Mouse (Mus musculus): ENCODE data around the gene Usp53. TPM values are rescaled to one million over a fixed set of nuclear protein-coding genes. Genes with fewer than 3 reads are reported as not detected.
"Not testable (repeated sequence)": the region's sequence is repeated elsewhere in the genome, so short reads cannot be mapped to it uniquely, and the experiment has no call there.

Usp53 gene
- polyA plus RNA-seq, 1 experiment from 2014 or later = 6.9 TPM

GRCm38 (mm10) chr3:122950129-122950528 is 34.2 kb downstream of the Usp53 start:
- no peak for DNase-seq (ENCODE audit: low spot score)

DNA sequence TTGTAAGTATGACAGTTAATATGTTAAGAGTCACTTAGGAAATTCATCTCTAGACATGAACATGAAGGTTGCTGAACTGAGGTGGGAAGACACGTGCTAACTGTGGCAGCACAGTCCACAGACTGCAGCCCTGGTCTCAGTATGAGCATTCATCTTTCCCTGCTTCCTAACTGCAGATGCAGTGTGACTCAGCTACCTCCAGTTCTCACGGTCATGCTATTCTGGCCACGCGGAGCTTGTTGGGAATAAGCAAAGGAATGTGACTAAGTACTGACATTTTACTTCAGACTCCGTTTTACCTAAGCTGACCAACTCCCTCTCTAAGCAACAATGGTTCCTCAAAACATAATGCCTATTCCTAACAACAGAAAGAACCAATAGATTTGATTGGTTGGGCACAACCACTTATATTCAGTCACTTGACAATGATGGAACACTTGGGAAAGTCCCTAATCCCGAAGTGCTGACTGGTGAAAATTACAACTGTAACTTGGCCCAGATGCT is 40.9 kb downstream of the Usp53 start:
- no peak for DNase-seq (ENCODE audit: low spot score)

- peak; percentile 56 for DNase-seq (ENCODE audit: low spot score)
Measured at GRCm38 (mm10) chr3:122939215-122939614, 45.1 kb downstream of the Usp53 start.

GRCm38 (mm10) chr3:122937176-122937575 is 47.1 kb downstream of the Usp53 start:
- not testable (repeated sequence) for DNase-seq (ENCODE audit: low spot score)

DNA sequence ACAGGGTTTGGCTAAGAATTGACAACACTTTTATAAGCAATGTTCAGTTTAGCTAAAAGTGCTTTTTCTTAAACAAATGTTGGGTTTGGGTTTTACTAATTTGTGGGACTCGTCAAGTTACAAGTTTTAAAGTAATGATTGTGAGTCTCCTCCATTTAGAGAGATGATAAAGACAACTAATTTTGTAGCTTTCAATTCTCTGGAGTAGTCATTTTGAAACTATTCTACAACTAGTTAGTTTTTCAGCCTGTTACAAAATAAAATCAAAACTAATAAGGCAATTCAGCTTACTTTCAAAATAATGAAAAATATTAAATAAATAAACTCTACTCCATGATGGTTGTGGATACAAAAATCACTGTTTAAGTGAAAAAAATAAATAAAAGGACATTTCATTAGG is 51.8 kb downstream of the Usp53 start:
- DNase-seq (ENCODE audit: low spot score) = no peak

DNA sequence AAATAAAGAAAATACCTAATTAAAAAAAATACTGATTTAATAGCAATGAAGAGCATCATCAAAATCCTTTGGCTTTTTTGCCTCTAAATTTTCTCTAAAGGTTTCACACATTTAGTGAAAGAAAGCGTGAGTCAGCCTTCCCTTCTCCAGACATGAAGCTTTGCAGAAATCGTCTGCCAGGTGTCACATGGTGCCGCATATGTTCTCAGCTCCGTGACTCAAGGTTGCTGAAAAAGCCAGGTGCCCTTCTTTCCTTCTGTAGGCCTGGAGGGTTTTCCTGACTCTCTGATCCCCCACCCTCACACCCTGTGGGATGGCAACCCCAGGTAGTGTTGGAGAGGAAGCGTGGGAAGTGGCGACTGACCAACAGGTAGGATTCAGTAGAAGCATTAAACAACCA is 54.6 kb downstream of the Usp53 start:
- no peak for DNase-seq (ENCODE audit: low spot score)

DNA sequence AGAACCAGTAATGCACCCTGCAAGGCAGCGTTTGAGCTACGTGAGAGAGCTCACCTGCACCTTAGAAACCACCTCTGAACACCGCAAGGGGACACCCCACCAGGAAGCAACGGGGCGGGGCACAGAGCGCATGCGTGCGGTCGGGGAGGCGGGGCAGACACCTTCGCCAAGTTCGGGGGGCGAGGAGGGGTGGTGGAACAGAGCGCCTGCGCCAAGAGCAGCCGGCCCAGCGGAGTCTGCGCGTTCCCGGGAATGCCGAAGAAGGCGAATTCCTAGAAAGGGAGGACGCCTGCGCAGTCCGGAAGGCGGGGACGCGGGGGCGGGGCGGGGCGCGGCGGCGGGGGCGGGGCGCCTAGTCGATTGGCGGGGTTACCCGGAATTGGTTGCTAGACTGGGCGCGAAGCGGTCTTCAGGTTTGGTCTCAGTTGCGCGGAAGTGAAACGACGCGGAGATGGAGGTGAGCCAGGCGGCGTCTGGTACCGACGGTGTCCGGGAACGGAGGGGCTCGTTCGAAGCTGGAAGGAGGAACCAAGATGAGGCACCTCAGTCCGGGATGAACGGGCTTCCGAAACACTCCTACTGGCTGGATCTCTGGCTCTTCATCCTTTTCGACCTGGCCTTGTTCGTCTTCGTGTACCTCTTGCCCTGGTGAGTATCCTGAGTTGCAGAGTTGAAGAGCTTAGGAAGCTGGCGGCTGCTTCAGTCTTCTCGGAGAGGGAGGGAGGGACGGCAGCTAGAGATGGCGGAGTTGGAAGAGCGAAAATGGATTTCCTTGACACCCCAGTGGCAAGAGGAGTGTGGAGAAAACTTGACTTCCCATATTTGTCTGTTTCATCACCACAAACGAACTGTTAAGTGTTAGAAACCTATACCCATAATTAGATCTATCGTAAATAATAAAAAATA is 60.0 kb downstream of the Usp53 start, which contains the start of gene 1810037I17Rik:
TSS of gene 1810037I17Rik (plus strand) at position 195 of the 906 bp plus-strand sequence.
- peak; percentile 95 for DNase-seq (ENCODE audit: low spot score)

- no peak for DNase-seq (ENCODE audit: low spot score)
Measured at GRCm38 (mm10) chr3:122923147-122923546, 61.2 kb downstream of the Usp53 start.

- DNase-seq (ENCODE audit: low spot score) = no peak
Measured at GRCm38 (mm10) chr3:122921676-122922527, 62.4 kb downstream of the Usp53 start.

DNA sequence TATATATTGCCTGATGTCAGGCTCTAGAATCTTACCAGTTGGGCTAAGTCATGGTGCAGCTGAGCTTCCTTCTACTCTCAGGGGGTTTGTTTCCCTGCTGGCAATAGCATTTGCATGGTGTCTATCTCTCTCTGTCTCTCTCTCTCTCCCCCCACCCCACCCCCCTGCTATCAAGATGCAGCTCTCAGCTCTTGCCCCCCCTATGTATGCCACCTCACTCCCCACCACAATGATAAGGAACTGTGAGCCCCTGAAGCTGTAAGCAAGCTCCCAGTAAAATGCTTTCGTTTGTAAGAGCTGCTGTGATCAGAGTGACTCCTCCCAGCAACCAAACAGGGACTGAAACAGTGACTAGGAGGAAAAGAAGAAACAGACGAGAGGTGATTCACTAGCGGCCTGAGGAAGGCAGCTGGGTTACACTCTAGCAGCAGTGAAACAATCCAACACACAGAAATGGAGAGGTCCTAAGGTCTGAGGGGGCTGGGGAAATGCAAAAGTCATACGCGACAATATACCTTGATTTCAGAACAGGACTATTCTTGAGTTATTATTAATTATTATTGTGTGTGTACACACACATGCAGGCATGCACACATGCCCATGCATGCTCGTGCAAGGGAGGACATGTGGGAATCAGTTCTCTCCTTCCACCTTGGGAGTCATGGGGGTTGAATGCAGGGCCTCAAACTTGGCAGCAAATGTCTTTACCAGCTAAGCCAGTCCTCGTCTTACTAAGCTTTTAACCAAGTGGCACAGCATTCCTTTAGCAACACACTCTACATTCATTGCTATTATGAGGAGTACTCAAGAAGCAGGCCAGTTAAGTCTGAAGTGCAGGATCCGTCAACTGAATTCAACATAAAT is 63.5 kb downstream of the Usp53 start:
- no peak for DNase-seq (ENCODE audit: low spot score)

DNA sequence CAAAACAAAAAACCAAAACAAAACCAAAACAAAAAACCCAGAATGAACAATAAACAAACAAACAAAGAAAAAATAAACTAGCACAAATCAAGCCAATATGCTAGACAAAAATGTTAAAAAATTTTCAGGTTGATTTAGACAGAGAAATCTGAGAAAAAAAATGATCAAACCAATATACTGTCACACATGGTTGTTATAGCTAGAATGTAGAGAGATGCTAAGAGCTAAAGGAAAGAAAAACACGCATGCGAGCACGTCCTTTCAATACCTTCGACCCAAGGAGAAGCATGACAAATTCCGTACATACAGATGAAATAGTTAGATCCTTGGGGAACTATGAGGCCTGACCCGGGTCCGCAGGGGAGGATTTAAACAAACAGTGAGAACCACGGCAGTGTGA is 65.0 kb downstream of the Usp53 start, which contains the start of gene Gm10959:
TSS of gene Gm10959 (minus strand) at position 101 of the 400 bp plus-strand sequence.
- no peak for DNase-seq (ENCODE audit: low spot score)

- DNase-seq (ENCODE audit: low spot score) = no peak
Measured at GRCm38 (mm10) chr3:122918672-122919071, 65.6 kb downstream of the Usp53 start.

DNA sequence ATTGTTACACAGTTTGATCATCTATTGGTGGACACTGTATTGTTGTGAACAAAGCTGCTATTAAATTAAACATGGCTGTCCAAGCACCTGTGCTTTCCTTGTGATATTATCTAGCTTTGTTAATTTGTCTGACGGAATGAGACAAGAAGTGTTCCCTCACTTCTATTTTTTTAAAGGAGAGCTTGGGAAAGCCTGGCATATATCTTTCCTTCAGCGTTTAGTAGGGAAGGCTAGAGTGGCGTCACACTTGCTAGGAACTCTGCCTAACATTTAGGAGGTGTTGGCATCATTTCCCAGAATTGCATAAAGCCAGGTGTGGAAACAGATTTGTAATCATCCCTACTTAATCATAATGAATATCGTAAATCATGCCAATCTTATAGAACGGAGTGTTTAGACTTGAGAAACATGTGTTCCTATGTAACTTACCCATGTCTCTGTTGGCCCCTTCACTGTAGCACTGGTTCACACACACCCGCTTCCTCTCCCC is 68.1 kb downstream of the Usp53 start:
- DNase-seq (ENCODE audit: low spot score) = no peak

DNA sequence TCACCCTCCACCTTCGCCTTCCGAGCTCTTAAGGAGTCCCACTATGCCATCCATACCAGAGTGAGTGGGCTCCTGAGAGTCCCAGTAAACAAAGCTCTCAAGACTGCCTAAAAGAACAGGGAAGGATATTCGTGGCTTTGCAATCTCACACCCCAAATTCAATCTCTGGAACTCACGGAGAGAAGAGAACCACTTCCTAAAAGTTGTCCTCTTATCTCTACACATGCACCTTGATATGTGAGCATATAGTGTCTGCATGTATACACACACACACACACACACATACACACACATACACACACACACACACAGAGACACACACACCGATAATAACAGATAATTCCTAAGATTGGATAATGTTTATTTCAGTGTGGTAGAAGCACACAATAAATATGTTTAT is 68.8 kb downstream of the Usp53 start:
- no peak for DNase-seq (ENCODE audit: low spot score)

DNA sequence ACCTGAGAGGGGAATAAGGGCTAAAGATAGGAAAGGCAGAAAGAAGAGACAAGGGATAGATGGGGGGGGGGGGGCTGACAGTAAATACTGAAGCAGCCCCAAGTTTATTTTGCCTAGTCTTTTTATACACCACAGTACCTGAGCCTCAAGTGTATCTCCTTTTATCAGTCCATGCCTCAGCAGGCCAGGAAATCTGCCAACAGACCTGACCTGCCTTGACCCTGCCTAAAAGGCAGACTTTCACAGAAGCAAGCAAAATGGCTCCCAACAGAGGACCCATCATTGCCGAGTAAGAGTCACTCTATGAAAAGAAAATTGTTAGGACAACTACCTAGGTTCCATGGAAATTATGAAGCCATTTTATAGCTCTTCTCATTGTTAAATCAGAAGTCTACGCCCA is 76.5 kb downstream of the Usp53 start:
- DNase-seq (ENCODE audit: low spot score) = no peak

GRCm38 (mm10) chr3:122903746-122904433 is 80.4 kb downstream of the Usp53 start:
- DNase-seq (ENCODE audit: low spot score) = peak; percentile 52

- no peak for DNase-seq (ENCODE audit: low spot score)
Measured at GRCm38 (mm10) chr3:122898254-122898653, 86.1 kb downstream of the Usp53 start.

GRCm38 (mm10) chr3:122895189-122895731 is 89.0 kb downstream of the Usp53 start:
- DNase-seq (ENCODE audit: low spot score) = no peak

DNA sequence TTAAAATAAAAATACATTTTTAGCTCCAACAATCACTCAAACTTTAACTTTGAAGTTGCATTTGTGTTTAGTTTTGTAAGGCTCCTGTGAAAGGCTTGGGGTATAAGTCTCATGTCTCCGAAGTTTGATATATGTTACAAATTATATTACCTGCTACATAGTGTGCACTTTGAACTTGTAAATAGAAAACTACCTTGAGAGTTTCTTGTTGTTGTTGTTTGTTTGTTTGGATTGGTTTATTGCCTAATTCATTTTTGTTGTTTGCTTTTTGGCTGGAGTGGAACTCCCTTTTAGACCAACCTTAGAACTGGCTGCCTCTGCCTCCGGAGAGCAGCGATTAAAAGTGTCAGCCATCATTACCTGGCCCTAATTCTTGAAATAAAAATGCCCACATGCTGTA is 89.5 kb downstream of the Usp53 start, which contains the start of gene Fabp2:
TSS of gene Fabp2 (plus strand) at position 301 of the 400 bp plus-strand sequence.
- no peak for DNase-seq (ENCODE audit: low spot score)

Measured in thymus, postnatal 0 days (tissue).